In genomic region chr5:135730278-135730677, GRCm38 (mm10) we compare ENCODE assay signal across 20 mouse cellular contexts. TPM values are rescaled to one million over a fixed set of nuclear protein-coding genes. Genes with fewer than 3 reads are reported as not detected.
"Had no signal": no experiment of that assay in that cellular context is flagged by ENCODE, and none has a peak within 500 bp of the region (broad histone marks: within the 10 kb centered on the region; RNA-seq: fewer than 3 reads in every experiment).

No protein-coding gene starts in this region.

- H3K27me3 ChIP-seq: lung, embryonic 15.5 days; megakaryocyte, embryonic 14.5 days; midbrain, embryonic 13.5 days; midbrain, embryonic 15.5 days; neural tube, embryonic 12.5 days; stomach, embryonic 15.5 days had no signal

- H3K27ac ChIP-seq: lung, embryonic 15.5 days; macrophage; midbrain, embryonic 13.5 days; midbrain, embryonic 15.5 days; neural tube, embryonic 12.5 days; stomach, embryonic 15.5 days; stomach, postnatal 0 days had no signal

- H3K4me3 ChIP-seq: lung, embryonic 15.5 days; megakaryocyte, embryonic 14.5 days; midbrain, embryonic 13.5 days; midbrain, embryonic 15.5 days; neural tube, embryonic 12.5 days; stomach, embryonic 15.5 days had no signal

- H3K9me3 ChIP-seq: lung, embryonic 15.5 days; megakaryocyte, embryonic 14.5 days; midbrain, embryonic 13.5 days; midbrain, embryonic 15.5 days; neural tube, embryonic 12.5 days; stomach, embryonic 15.5 days had no signal

- DNase-seq: lung, adult 2 months; lung, postnatal 14 days; lung, postnatal 36 days; right cerebral cortex, postnatal 14 days; thymus, adult 2 months; thymus, postnatal 25 days; thymus, postnatal 4 days had no signal

RNA-seq across cellular contexts. Expression of gene Styxl1, which starts 47.9 kb away (rescaled TPM):
- total RNA-seq: megakaryocyte progenitor cell, adult 5-6 weeks; midbrain, postnatal 0 days; monocyte, adult 5-6 weeks had no signal
- polyA plus RNA-seq: macrophage; midbrain, embryonic 11.5 days; spleen, adult 2 months had no signal
